Comparison of ENCODE assay signal across 7 mouse cellular contexts in the genomic region with DNA sequence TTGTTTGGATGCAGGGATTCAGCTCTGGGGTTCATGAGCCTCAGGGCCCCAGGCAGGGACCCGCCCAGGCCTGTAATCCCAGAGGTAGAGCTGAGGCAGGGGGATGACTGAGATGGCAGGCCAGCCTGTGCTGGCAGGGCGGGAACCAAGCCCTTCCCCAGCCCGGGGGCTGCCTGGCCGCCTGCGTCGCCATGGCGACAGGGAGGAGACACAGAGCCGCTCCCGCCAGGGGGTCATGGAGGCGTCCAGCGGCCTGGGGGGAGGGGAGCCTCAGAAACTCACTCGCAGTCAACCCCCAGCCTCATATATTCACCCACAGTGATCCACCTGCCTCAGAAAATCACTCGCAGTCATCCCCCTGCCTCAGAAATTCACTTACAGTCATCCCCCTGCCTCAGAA. TPM values are rescaled to one million over a fixed set of nuclear protein-coding genes. Genes with fewer than 3 reads are reported as not detected.
DNase-seq lines count a peak whose midpoint lies in the region; ATAC-seq and TF ChIP-seq lines count a peak whose summit lies in the region.
"Not testable (repeated sequence)": the region's sequence is repeated elsewhere in the genome, so short reads cannot be mapped to it uniquely, and the experiment has no call there.

No protein-coding gene starts in this region.

- not testable (repeated sequence) for H3K9ac ChIP-seq in limb, embryonic 11.5 days (ENCODE audit: low read length)

- not testable (repeated sequence) for ATAC-seq in limb, embryonic 11.5 days (ENCODE audit: insufficient number of reproducible peaks, low FRiP score, low TSS enrichment, low read depth)

- H3K4me2 ChIP-seq in limb, embryonic 11.5 days (ENCODE audit: low read depth, severe bottlenecking) = not testable (repeated sequence)

- WGBS in kidney, adult 2 months = 35% methylated on average over 13 of the region's 13 CpGs
- 26% methylated on average over 13 of the region's 13 CpGs for WGBS in limb, embryonic 11.5 days

- DNase-seq in T-cell, adult 2 months (ENCODE audit: low spot score) = peak; percentile 46
- peak; percentile 87 for DNase-seq in cerebellum, adult 9-11 months
- DNase-seq in gastrocnemius, postnatal 10 days = peak; percentile 31
- peak; percentile 38 for DNase-seq in kidney, adult 2 months
- peak; percentile 20 for DNase-seq in limb, embryonic 11.5 days (ENCODE audit: low spot score)
- peak; percentile 69 for DNase-seq in ovary, adult 18-20 months (ENCODE audit: low spot score)
- DNase-seq in thymus, postnatal 10 days (ENCODE audit: low spot score in 2 of 2) = peak; percentile 48 to 56

- peaks cover 36% of the 10 kb centered on the region for H3K9me3 ChIP-seq in limb, embryonic 11.5 days (ENCODE audit: control insufficient read depth, low read length)

- TF ChIP-seq POLR2A in kidney, adult 2 months (IDR thresholded peaks at IDR 0.05; ENCODE audit: low read depth, low read length) = not testable (repeated sequence)

- not testable (repeated sequence) for H3K4me1 ChIP-seq in kidney, adult 2 months (ENCODE audit: control insufficient read depth, insufficient read depth, low read length); limb, embryonic 11.5 days (ENCODE audit: control insufficient read depth, insufficient read depth, low read length)

- not testable (repeated sequence) for TF ChIP-seq CTCF in kidney, adult 2 months (conservative IDR thresholded peaks at IDR 0.05; ENCODE audit: insufficient read depth, insufficient read length, low read depth, low read length)

- not testable (repeated sequence) for H3K27ac ChIP-seq in kidney, adult 2 months (ENCODE audit: insufficient read depth, low read depth, low read length); limb, embryonic 11.5 days (replicated peaks; ENCODE audit: low read depth, low read length)

- not testable (repeated sequence) for H3K36me3 ChIP-seq in kidney, adult 2 months (ENCODE audit: control insufficient read depth, insufficient read depth, low read length); limb, embryonic 11.5 days (ENCODE audit: control insufficient read depth, insufficient read depth, low read length)

- H3K27me3 ChIP-seq in kidney, adult 2 months (replicated peaks; ENCODE audit: control insufficient read depth, insufficient read depth, low read length); limb, embryonic 11.5 days (ENCODE audit: control insufficient read depth, insufficient read depth, low read length): not testable (repeated sequence)

- not testable (repeated sequence) for H3K4me3 ChIP-seq in kidney, adult 2 months (ENCODE audit: insufficient read depth, low read depth, low read length); limb, embryonic 11.5 days (ENCODE audit: low read depth, low read length)

RNA-seq across cellular contexts. Expression of a gene that starts 4.3 kb away (rescaled TPM):
- 10 to 100 TPM; 47.0 to 72.9 TPM for total RNA-seq in gastrocnemius, postnatal 10 days (2021)
- 108 and 184 TPM in 2 replicates for polyA plus RNA-seq in kidney, adult 2 months (2012; rRNA removed)
- polyA plus RNA-seq in limb, embryonic 11.5 days (2014; fragmentation: Nextera tagmentation; extraction: Ambion mirVana) = 244 and 297 TPM in 2 replicates

Comparison
In these comparisons a context has a peak if more than half of its experiments do, and no peak if none do; other contexts are left out.
1. DNase-seq: peak in every context shown above with its lines; median percentile 87 in cerebellum, adult 9-11 months; 69 in ovary, adult 18-20 months; 52 in thymus, postnatal 10 days; 46 in T-cell, adult 2 months; 38 in kidney, adult 2 months; 31 in gastrocnemius, postnatal 10 days; 20 in limb, embryonic 11.5 days.